Mouse (Mus musculus) kidney, adult 2 months (tissue): ENCODE data around the gene Zbtb37.

ENCODE experiments used
- CTCF ChIP-seq: fragments of 200-500 bp; conservative IDR thresholded peaks from 2 replicates; pipeline ENCODE4 v1.5.1; 2011; ENCODE audit warnings: low read depth, mild to moderate bottlenecking, control low read depth, low read length, moderate library complexity, mixed read lengths; ENCODE audit not compliant: insufficient read depth, insufficient read length
- POLR2A ChIP-seq: fragments of 200-500 bp; IDR thresholded peaks from one replicate; pipeline ENCODE4 v1.6.1; 2011; ENCODE audit warnings: low read depth, low read length, control low read depth

DNA sequence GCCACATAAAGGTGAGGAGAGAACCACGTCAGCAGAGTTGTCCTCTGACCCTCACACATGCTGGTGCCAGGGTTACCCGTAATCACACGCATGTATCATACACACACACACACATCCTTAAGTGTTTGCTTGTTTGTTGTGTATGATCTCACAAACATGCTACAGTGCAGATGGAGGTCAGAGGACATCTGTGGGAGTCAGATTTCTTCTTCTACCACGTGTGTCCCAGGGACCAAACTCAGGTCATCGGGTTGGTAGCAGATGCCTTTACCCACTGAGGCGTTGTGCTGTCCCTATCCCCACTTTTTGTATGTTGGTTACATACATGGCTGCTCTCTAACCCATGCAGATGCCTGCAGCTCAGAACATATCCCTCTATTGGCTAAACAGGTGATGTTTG is 49.2 kb downstream of the Zbtb37 start:
- TF ChIP-seq CTCF (no peak), POLR2A (no peak)
